Mouse (Mus musculus): Measurements from ENCODE around the gene Zbtb20.

Gene Zbtb20

DNA sequence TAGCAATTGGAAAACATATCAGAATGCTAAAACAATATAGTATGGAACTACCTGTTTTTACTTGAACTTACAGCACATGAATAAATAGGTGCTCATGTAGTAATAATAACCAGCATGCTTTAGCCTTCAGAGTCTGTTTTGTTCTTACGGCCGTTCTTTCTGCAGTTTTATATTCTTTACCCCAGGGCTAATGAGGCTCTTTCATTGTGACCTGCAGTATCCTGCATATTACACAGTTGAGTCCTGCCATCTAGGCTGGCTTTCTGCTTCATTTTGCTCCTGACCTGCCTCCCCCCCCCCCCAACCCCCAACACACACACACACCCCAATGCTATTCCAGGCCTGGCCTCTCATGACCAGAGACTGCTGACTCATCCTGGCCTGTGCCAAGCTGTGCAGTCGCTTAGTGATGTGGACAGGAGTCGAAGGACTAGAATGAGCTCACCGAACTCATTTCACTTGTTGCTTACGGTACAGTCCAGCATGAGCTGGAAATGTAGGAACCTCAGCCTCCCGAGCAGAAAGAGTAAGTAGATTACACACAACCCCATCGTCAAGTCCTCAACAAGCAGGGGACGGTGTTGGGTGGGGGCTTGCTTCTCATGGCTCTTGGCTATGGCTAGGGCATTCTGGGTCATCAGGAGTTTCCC lies 487.1 kb downstream of the Zbtb20 start:
- peak in 1 of 2 experiments; percentile 22 for DNase-seq (ENCODE audit: low spot score in 2 of 2)

DNA sequence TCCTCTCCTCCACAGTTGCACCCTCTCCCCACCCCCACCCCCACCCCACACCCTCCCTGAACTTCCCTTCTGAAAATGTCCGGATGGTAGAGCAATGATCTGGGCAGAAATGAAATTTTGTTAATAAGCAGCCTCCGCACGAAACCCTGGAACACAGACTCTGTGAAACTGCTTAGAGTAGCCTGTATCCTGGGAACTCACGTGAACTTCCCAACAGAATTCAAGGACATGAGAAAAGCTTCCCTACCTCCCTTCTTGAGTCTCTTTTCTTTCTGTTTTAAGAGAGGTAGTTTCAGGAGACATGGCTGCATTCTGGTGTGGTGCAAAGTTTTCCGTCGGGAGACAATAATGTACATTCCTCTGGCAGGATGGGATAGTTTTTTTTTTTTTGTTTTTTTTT lies 487.6 kb downstream of the Zbtb20 start:
- no peak for DNase-seq (ENCODE audit: low spot score in 2 of 2)

DNA sequence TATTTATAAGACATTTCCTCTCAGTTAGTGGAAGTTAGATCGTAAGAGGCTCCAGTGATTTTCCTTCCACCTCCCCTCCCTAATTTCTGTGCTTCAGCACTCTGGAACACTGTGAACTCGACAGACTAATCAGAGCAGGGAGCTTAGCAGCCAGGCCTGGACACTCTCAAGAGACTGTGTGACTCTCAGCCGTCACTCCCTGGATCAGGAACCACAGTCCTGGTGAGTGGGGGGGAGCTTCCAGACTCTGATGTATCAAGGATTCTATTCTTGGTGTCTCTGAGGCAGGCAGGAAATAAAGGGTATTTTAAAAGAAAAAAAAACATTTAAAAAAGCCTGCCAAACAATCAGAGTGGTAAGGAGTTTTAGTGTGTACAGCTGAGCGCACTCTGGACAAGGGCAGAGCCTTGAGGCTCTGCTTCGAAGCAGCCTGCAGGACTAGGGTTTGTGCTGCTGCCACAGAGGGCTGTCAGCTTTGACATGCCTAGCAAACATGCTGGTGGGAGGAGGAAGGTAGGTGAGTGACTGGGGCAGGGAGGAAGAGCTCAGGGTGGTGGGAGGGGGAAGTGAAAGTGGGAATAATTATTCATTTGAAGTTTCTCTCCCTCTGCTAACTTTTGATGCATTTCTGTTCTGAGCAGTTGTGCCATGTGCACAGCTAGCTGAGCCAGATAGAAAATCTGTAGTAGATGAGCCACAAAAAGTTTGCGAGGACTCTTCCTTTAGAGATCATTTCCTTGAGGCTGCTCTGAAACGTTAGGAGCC lies 488.3 kb downstream of the Zbtb20 start:
- peak in 1 of 2 experiments; percentile 22 for DNase-seq (ENCODE audit: low spot score in 2 of 2)

- no peak for DNase-seq (ENCODE audit: low spot score in 2 of 2)
Measured at GRCm38 (mm10) chr16:43364516-43364910, 488.8 kb downstream of the Zbtb20 start.

DNA sequence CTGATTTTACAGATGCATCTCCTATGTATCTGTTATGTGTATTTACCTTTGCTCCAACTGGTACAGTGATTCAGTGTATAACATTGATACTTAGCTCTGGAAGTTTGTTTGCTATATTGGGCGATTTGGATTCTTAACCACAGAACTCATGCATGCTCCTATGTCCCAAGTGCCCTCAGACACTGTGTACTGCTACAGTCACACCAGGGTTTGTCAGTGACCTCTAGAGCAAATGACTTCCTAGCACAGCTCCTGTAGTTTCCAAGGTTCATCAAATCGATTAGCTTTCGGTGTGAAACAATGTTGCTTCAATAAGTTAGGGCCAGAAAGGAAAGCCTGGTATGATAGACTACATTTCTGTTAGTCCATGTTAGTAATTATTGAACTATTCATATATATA lies 489.6 kb downstream of the Zbtb20 start:
- no peak for DNase-seq (ENCODE audit: low spot score in 2 of 2)

DNA sequence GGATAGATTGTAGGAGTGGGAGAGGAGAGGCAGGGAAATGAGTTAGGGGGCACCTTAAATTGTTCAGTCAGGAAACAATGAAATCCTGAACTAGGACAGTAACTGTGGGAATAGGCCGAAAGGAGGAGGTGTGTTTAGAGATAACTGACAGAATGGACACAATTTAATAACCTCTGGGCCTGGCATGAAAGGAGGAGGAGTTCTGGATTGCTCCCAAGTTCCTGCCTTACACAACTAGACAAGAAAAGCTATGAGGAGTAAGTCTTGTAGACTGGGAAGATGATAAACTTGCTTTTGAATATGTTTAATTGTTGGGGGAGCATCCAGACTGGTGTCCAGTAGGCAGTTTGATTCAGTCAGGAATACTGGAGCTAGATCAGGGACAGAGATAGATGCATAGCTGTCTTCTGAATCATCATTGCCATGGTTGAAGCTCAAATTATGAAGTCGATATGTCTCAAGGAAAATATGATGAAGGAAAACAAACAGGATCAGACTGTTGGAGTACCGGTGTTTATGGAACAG lies 494.9 kb downstream of the Zbtb20 start:
- DNase-seq (ENCODE audit: low spot score in 2 of 2), result no peak

- no peak for DNase-seq (ENCODE audit: low spot score in 2 of 2)
Measured at GRCm38 (mm10) chr16:43376782-43377181, 501.1 kb downstream of the Zbtb20 start.

DNA sequence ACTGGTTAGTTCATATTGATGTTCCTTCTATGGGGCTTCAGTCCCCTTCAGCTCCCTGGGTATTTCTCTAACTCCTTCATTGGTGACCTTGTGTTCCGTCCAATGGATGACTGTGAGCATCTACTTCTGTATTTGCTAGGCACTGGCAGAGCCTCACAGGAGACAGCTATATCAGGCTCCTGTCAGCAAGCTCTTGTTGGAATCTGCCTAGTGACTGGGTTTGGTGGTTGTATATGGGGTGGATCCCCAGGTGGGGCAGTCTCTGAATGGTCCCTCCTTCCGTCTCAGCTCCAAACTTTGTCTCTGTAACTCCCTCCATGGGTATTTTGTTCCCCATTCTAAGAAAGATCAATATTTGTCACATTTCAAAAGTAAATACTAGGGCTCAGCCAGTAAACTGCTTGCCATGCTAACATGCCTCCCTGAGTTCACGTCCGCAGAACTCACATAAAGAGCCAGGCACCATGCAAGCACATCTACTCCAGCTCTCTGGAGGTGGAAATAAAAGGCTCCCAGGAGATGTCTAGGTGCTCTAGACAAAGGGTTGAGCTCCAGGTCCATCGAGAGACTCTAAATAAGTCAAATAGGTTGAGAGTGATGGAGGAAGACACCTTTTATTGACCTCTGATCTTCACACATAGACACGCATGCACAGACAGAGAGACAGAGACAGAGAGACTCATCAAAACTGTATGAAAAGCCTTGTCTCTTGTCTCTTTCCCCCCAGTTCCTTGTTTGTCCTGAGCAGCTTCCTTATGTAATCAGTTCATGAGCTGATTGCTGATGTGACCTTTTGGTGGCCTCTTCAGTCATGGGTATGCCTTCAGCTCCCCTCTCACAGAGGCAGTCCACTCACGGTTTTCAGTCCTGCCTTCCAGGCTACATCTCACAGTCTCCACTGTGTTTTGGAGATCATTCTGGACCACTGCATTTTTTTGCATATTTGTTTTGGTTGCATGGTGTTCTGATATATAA lies 504.0 kb downstream of the Zbtb20 start:
- no peak for DNase-seq (ENCODE audit: low spot score in 2 of 2)

DNA sequence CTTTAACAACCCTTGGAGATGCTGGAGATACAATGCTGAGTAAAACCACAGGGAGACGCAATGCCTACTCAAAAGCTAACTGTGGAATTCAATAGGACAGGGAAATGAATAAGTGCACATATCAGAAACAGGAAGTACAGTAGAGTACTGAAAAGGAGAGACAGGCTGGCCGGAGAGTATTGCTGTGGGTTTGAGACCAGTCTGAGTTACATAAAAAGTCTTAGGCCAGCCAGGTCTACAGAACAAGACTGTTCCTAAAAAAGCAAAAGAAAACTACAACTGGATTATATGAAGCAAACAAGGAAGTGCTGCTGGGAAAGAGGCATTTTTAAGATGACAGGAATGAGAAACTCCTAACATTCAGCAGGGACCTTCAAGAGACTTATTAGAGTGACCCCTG lies 505.5 kb downstream of the Zbtb20 start:
- no peak for DNase-seq (ENCODE audit: low spot score in 2 of 2)

- DNase-seq (ENCODE audit: low spot score in 2 of 2), result no peak
Measured at GRCm38 (mm10) chr16:43383149-43383740, 507.6 kb downstream of the Zbtb20 start.

DNA sequence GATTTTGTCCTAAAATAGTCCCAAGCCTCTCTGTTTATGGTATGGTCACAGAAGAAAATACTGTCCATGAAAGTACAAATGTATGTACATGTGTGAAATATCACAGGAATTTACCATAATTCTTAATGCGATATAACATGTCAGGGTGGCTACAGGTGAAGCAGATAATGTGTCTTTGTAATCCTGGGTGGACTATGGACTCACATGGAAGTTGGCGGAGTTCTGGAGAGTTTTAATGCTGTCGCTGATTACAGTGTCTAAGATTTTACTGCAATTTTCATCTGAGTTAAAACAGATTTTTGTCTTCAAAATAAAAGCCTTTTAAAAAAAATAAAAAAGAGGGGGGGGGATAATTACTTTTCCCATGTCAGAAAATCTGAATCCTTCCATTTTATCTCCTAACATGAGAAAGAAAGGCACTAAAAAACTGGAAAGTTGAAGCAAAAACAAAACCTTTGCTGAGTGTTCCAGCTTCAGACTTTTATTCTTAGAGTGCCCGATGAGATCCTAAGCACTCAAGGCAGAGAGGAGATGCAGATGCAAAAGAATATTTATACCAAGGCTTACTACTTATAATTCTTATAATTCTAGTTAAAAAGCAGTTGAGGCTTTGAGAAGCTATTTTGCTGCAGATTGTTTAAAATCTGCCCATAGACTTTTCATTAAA lies 509.4 kb downstream of the Zbtb20 start:
- no peak for DNase-seq (ENCODE audit: low spot score in 2 of 2)

GRCm38 (mm10) chr16:43385620-43386210 lies 510.0 kb downstream of the Zbtb20 start:
- no peak for DNase-seq (ENCODE audit: low spot score in 2 of 2)

DNA sequence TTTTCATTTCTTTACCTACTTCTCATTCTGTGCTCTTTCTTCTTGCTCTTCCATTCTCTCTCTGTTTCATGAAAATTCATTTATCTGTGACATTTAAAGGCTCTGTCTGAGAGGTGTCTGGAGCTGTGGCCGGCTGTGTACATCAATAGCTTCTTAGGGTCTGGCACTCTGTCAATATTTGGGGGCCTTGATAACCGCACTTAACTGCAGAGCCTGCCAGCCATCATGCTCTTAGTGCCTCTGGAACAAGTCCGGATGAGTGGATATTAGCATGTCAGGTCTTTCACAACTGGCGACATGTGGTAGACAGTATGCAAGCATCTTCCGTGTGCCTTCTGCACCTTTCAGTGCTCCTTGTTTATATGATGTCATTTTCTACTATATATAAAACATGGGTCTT lies 510.7 kb downstream of the Zbtb20 start:
- no peak for DNase-seq (ENCODE audit: low spot score in 2 of 2)

- no peak for DNase-seq (ENCODE audit: low spot score in 2 of 2)
Measured at GRCm38 (mm10) chr16:43388389-43388788, 512.7 kb downstream of the Zbtb20 start.

- DNase-seq (ENCODE audit: low spot score in 2 of 2), result no peak
Measured at GRCm38 (mm10) chr16:43390387-43390786, 514.7 kb downstream of the Zbtb20 start.

GRCm38 (mm10) chr16:43393382-43393781 lies 517.7 kb downstream of the Zbtb20 start:
- no peak for DNase-seq (ENCODE audit: low spot score in 2 of 2)

DNA sequence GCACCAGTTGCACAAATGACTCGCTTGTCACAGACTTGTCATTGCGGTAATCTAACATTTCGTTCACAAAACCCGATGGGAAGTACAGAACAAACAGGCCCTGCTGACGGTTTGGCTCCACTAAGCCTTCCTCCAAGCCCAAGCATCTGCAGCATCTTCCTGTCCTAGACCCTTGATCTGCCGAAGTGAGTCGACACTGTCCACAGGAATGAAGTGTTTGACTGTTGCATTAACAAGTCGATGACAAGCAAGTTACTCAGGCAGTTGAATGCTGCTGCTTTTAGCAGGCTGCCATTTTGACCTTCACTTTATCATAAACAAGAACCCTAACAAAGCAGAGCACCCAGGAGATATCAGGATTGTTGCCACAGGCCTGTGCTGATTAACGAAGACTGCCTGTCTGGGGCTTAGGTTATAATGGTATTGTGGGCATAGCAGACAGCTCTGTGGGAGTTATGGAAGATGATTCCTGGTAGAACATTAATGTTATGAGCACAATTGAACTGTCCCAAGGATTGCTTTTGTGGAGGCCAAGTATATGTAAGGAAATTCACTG lies 518.4 kb downstream of the Zbtb20 start:
- no peak for DNase-seq (ENCODE audit: low spot score in 2 of 2)

DNA sequence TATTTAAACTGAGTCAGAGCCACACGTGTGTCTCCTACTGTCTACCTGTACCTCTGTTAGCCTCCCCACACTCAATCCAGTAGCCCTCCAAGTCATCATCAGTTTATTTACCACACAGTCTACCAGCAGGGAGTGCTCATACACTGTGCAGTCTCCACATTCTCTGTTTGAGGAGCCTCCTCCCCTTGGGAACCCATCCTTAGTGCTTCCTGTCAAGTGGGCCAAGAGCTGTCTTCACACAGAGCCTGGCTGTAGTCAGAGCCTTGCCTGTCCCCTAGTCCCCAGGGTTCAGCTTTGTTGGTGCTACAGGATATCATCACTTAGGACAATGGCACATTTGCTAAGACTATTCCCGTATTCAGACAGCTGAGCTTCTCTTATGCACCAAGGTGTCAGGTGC lies 519.1 kb downstream of the Zbtb20 start:
- DNase-seq (ENCODE audit: low spot score in 2 of 2), result no peak

DNA sequence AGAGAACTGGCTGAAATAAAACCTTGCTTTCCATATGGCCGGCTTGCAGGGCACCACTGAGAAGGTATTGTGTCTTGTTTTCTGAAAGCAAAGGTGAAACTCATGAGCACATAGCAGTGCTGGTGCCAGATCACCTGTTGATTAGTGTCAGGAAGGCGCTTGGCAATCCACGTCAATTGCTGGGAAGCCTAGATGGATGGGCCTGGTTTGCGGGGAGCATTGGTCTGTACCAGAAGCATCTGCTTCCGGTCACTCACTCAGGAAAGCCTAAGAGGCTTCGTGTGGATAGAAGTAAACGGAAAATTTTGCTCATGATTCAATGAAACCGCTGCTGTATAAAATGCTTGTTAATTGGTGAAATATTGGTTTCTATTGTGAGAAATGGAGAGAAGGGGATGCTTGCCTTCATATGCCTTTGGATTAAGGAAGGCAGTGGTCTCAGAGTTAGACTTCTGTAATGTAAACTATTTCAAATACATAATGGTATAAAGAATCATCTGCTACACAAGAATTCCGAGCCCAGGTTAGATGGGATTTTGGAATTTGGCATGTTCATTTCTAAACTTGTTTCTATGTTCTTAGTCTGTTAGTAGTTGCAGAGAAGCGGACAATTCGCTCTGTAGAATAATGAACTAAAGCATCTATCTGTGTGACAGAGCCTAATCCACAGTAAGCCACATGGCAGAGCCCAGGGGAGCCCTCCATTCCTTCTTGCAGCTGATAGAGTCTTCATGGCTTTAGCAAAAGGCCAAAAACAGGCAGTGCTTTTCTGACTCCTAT lies 521.4 kb downstream of the Zbtb20 start:
- no peak for DNase-seq (ENCODE audit: low spot score in 2 of 2)

All from spleen, postnatal 10 days (tissue).